Mouse (Mus musculus): ENCODE data around the gene Nrip2. TPM values are rescaled to one million over a fixed set of nuclear protein-coding genes. Genes with fewer than 3 reads are reported as not detected.

Gene Nrip2
- 10.7 and 13.6 TPM in 2 replicates for polyA plus RNA-seq (2015; fragmentation: Nextera tagmentation; extraction: Ambion mirVana)

DNA sequence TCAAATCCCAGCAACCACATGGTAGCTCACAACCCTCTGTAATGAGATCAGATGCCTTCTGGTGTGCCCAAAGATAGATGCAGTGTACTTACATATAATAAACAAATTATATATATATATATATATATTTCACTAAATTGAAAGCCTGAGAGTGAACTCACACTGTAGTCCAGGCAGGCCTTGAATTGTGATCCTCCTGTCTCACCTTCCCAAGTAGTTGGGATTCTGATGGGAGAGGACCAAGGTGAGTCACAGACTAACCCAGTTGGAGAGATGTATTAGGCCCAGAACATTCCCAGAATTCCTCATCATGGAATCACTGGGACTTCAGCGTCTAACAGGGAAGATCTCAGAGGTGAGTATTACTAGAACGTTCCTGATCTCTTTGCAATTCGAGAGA is at the start of gene Nrip2:
Nrip2 (plus strand) TSS at position 301 of the 400 bp plus-strand sequence.
- no peaks in the 10 kb centered on the region for H3K9me3 ChIP-seq (replicated peaks; ENCODE audit: control insufficient read depth, low read length, poor library complexity, severe bottlenecking)
- 77% methylated on average over 3 of the region's 3 CpGs for WGBS
- no peak for ATAC-seq

DNA sequence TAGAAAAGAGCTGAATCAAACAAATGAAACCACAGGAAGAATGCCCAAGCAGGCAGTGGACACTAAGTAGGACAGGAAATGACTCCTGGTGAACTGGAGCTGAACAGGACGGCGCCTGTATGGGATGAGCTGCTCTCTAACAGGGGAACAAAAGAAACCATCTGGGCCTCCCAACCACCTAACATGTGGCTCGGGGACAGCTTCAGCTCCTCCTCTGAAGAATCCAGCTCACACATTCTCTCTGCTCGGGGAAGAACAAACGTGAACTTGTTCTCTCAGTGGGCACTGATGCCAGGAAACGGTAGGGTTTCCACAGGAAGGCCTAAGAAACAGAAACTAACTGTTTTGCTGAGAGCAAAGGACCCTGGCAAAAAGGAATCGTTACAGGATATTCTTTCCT is 49.4 kb upstream of the Nrip2 start:
- no peak overlapping the region for H3K4me2 ChIP-seq (ENCODE audit: low read length)
- 48% methylated on average over 7 of the region's 7 CpGs for WGBS
- H3K27me3 ChIP-seq (ENCODE audit: control insufficient read depth, insufficient read depth, low read depth, low read length), result no peaks in the 10 kb centered on the region
- H3K36me3 ChIP-seq (ENCODE audit: control insufficient read depth, insufficient read depth, low read length), result peaks cover 5% of the 10 kb centered on the region; the same call in 1 of the 2 replicates
- no peak overlapping the region for H3K9ac ChIP-seq (ENCODE audit: low read depth, low read length)
- no peak overlapping the region for H3K4me3 ChIP-seq (ENCODE audit: low read depth, low read length)
- ATAC-seq, result no peak
- no peak overlapping the region for H3K27ac ChIP-seq (ENCODE audit: low read length)
- peaks cover 8% of the 10 kb centered on the region for H3K4me1 ChIP-seq (ENCODE audit: control insufficient read depth, insufficient read depth, low read length)
- no peaks in the 10 kb centered on the region for H3K9me3 ChIP-seq (replicated peaks; ENCODE audit: control insufficient read depth, low read length, poor library complexity, severe bottlenecking)

More for the DNA sequence above, at the start of gene Nrip2:
- peak within 1 kb of the TSS; percentile 54 for H3K4me2 ChIP-seq (ENCODE audit: low read length)
- no peaks in the 10 kb centered on the region for H3K36me3 ChIP-seq (ENCODE audit: control insufficient read depth, insufficient read depth, low read length)
- H3K27ac ChIP-seq (ENCODE audit: low read length), result peak within 1 kb of the TSS; percentile 56
- H3K27me3 ChIP-seq (ENCODE audit: control insufficient read depth, insufficient read depth, low read depth, low read length), result no peaks in the 10 kb centered on the region
- H3K4me3 ChIP-seq (ENCODE audit: low read depth, low read length), result peak within 1 kb of the TSS; percentile 28
- H3K9ac ChIP-seq (ENCODE audit: low read depth, low read length), result peak within 1 kb of the TSS; percentile 60
- H3K4me1 ChIP-seq (ENCODE audit: control insufficient read depth, insufficient read depth, low read length), result peaks cover 17% of the 10 kb centered on the region

DNA sequence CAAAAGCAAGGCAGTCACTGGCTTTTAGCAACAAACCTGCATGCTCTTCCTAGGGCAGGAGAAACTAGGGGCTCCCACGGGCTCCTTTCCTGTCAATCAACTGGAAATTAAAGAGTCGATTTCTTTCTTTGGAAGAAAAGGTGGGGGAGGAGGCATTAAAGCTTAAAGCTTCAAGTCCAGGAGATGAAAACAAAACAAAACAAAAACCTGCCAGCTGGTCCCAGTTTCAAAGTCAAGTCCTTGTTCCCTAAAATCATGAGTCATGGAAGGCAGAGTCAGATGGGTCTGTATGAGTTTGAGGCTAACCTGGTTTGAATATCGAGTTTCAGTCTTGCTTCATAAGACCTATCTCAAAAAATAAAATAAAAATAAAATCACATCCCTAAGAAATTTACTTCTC is 45.0 kb upstream of the Nrip2 start:
- Histone ChIP-seq H3K27me3 (ENCODE audit: control insufficient read depth, insufficient read depth, low read depth, low read length) (no peaks in the 10 kb centered on the region), H3K9me3 (replicated peaks; ENCODE audit: control insufficient read depth, low read length, poor library complexity, severe bottlenecking) (no peaks in the 10 kb centered on the region), H3K4me3 (ENCODE audit: low read depth, low read length) (no peak overlapping the region), H3K27ac (ENCODE audit: low read length) (no peak overlapping the region), H3K36me3 (ENCODE audit: control insufficient read depth, insufficient read depth, low read length) (peaks cover 7% of the 10 kb centered on the region; the same call in 1 of the 2 replicates), H3K4me1 (ENCODE audit: control insufficient read depth, insufficient read depth, low read length) (peaks cover 9% of the 10 kb centered on the region), H3K9ac (ENCODE audit: low read depth, low read length) (no peak overlapping the region), H3K4me2 (ENCODE audit: low read length) (peak overlapping the region; percentile 59)
- 35% methylated on average over 3 of the region's 3 CpGs for WGBS
- no peak for ATAC-seq

DNA sequence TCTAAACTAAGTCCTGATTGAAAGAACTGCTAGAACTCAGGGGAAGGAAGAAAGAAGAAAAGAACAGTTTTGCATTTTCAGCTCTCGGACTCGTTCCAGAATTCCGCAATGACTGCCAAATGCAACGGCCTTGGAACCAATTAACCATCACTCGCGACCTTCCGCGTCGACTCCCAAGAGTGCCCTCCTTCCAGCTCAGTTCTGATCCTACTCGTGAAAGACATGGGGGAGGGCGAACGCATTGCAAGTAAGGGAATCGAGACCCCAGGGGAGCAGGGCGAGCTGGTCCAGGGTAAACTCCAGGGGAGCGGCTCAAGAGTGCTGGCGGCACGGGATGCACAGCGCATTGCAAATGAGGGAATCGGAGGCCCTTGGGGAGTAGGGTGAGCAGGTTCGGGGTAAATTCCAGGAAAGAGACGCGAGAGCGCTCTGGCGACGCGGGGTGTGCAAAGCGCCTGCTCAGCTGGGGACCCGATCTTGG is 43.9 kb upstream of the Nrip2 start:
- H3K36me3 ChIP-seq (ENCODE audit: control insufficient read depth, insufficient read depth, low read length), result peaks cover 7% of the 10 kb centered on the region; the same call in 1 of the 2 replicates
- WGBS, result under 1% methylated on average over 28 of the region's 28 CpGs
- H3K9me3 ChIP-seq (replicated peaks; ENCODE audit: control insufficient read depth, low read length, poor library complexity, severe bottlenecking), result no peaks in the 10 kb centered on the region
- no peaks in the 10 kb centered on the region for H3K27me3 ChIP-seq (ENCODE audit: control insufficient read depth, insufficient read depth, low read depth, low read length)
- peak overlapping the region; percentile 78 for H3K4me3 ChIP-seq (ENCODE audit: low read depth, low read length)
- peak; percentile 74 for ATAC-seq
- H3K4me1 ChIP-seq (ENCODE audit: control insufficient read depth, insufficient read depth, low read length), result peaks cover 10% of the 10 kb centered on the region
- H3K9ac ChIP-seq (ENCODE audit: low read depth, low read length), result peak overlapping the region; percentile 85
- peak overlapping the region; percentile 59 for H3K4me2 ChIP-seq (ENCODE audit: low read length)
- peak overlapping the region; percentile 84 for H3K27ac ChIP-seq (ENCODE audit: low read length)

DNA sequence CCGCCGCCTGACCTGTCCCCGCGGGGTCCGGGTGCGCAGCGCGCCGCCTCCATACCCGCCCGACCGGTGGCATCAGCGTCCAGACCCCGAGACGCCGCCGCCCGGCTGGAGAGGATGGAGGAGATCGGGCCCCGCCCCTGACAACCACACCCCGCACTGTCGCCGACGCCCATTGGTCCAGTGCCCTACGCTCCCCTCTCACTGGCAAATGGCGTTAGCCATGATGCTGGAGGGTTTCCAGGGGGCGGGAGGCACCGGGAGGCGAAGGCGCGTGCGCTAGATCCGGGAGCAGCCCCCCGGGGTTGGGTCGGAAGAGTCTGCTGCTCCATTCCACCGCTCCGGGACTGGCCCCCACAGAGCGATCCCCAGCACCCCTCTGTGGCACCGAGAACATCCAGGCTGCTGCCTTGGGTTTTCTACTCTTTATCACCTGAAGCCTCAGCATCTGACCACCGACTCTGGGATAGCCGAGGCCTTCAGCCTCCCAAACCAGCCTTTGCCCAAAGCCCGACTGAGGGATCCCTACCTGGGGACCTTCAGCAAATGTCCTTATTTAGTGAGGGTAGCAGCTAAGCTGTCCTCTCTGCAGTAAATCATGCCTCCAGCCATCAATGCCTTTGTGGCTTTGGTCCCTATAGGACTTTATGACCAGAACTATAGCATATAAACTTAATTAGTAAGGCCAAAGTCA is 43.2 kb upstream of the Nrip2 start, which contains the start of gene Tulp3:
Tulp3 (minus strand) TSS at position 126 of the 691 bp plus-strand sequence.
- Histone ChIP-seq H3K9me3 (replicated peaks; ENCODE audit: control insufficient read depth, low read length, poor library complexity, severe bottlenecking) (no peaks in the 10 kb centered on the region), H3K4me1 (ENCODE audit: control insufficient read depth, insufficient read depth, low read length) (peaks cover 15% of the 10 kb centered on the region), H3K27ac (ENCODE audit: low read length) (peak within 1 kb of the TSS; percentile 84), H3K9ac (ENCODE audit: low read depth, low read length) (peak within 1 kb of the TSS; percentile 85), H3K36me3 (ENCODE audit: control insufficient read depth, insufficient read depth, low read length) (peaks cover 6% of the 10 kb centered on the region; the same call in 1 of the 2 replicates), H3K4me3 (ENCODE audit: low read depth, low read length) (peak within 1 kb of the TSS; percentile 78), H3K27me3 (ENCODE audit: control insufficient read depth, insufficient read depth, low read depth, low read length) (no peaks in the 10 kb centered on the region), H3K4me2 (ENCODE audit: low read length) (peak within 1 kb of the TSS; percentile 59)
- WGBS, result under 1% methylated on average over 29 of the region's 42 CpGs
- ATAC-seq, result peak; percentile 99

DNA sequence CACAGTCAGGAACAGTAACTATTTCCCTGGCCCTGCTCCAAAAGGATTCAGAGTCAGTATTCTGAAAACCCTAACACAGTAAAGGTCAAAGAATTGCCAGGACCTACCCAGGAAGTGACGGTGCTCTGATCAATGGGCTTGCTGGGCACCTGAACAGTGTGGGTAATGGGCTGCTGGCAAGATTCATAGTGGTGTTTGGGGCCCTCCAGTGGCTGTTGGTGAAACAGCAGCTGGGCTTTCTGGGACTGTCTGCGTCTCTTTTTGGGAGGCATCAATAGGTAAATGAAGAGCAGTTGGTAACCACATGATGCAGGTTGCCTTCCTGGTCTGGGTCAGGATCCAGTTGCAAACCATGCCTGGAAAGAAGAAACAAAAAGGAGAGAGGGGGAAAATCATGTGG is 40.1 kb upstream of the Nrip2 start:
- WGBS, result 7% methylated on average over 2 of the region's 2 CpGs
- Histone ChIP-seq H3K4me2 (ENCODE audit: low read length) (no peak overlapping the region), H3K27ac (ENCODE audit: low read length) (no peak overlapping the region), H3K27me3 (ENCODE audit: control insufficient read depth, insufficient read depth, low read depth, low read length) (no peaks in the 10 kb centered on the region), H3K36me3 (ENCODE audit: control insufficient read depth, insufficient read depth, low read length) (0 out of 2 replicates have a peak, but pooled peaks cover 2% of the 10 kb centered on the region), H3K9ac (ENCODE audit: low read depth, low read length) (no peak overlapping the region), H3K9me3 (replicated peaks; ENCODE audit: control insufficient read depth, low read length, poor library complexity, severe bottlenecking) (no peaks in the 10 kb centered on the region), H3K4me3 (ENCODE audit: low read depth, low read length) (no peak overlapping the region), H3K4me1 (ENCODE audit: control insufficient read depth, insufficient read depth, low read length) (peaks cover 25% of the 10 kb centered on the region)
- no peak for ATAC-seq

DNA sequence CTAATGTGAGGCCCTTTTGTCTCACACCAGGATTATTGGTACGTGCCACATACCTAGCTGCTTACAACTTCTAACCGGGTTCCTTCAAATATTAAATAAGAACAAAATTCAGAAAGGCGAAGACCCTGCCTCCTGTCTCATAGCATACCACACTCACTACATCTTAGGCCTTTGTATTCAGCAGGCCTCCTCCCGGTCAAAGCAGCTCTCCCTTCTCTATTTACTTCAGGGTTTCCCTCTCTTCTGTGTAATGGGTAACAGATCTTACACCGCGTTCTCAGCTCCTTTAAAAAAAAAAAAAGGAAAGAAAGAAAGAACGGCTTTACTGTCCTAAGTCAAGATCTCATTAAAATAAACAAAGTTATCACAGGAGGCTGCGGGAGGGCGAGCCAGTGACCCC is 37.2 kb upstream of the Nrip2 start:
- 0 out of 2 replicates have a peak, but pooled peaks cover 2% of the 10 kb centered on the region for H3K36me3 ChIP-seq (ENCODE audit: control insufficient read depth, insufficient read depth, low read length)
- no peak for ATAC-seq

DNA sequence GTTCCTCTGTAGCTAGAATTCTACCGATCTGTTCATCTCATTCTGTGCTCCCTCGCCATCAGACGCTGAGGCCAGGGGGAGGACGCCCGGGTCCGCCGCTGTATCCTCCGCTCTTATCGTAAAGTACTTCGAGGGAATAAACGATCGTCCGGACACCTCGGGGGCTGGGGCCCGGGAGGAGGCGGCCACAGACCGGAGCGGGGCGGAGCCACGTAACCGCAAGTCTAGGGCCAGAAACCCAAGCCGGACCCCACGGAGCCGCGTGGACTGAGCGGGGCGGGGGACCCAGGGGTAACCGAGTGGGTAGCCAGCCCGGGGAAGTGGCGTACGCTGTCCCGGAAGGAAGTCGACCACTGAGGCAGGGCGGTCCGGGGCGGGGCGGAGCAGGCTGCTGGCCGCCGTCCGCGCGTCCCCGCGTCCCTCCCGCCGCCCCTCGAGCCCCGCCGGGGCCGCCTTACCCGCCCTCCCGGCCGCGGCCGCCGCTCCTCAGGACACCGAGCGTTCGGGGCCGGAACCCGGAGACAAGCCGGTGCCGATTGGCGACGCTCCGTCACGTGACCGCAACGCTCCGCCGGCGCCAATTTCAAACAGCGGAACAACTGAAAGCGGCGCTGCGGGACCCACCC is 36.6 kb upstream of the Nrip2 start, which contains the start of the genes Rhno1 and Foxm1:
Rhno1 (minus strand) TSS at position 531 of the 626 bp plus-strand sequence.
Foxm1 (plus strand) TSS at position 587 of the 626 bp plus-strand sequence.
- under 1% methylated on average over 51 of the region's 76 CpGs for WGBS
- H3K4me3 ChIP-seq (ENCODE audit: low read depth, low read length), result peak within 1 kb of the TSS; percentile 93

More for the DNA sequence above, 37.2 kb upstream of the Nrip2 start:
- Histone ChIP-seq H3K4me2 (ENCODE audit: low read length) (peak overlapping the region; percentile 100), H3K27ac (ENCODE audit: low read length) (peak overlapping the region; percentile 88), H3K9ac (ENCODE audit: low read depth, low read length) (peak overlapping the region; percentile 90), H3K4me1 (ENCODE audit: control insufficient read depth, insufficient read depth, low read length) (peaks cover 18% of the 10 kb centered on the region), H3K27me3 (ENCODE audit: control insufficient read depth, insufficient read depth, low read depth, low read length) (no peaks in the 10 kb centered on the region), H3K9me3 (replicated peaks; ENCODE audit: control insufficient read depth, low read length, poor library complexity, severe bottlenecking) (no peaks in the 10 kb centered on the region), H3K4me3 (ENCODE audit: low read depth, low read length) (peak overlapping the region; percentile 93)
- WGBS, result 11% methylated on average over 9 of the region's 9 CpGs

More for the DNA sequence above, 36.6 kb upstream of the Nrip2 start, which contains the start of the genes Rhno1 and Foxm1:
- H3K27me3 ChIP-seq (ENCODE audit: control insufficient read depth, insufficient read depth, low read depth, low read length), result no peaks in the 10 kb centered on the region
- H3K27ac ChIP-seq (ENCODE audit: low read length), result peak within 1 kb of the TSS; percentile 88
- no peaks in the 10 kb centered on the region for H3K9me3 ChIP-seq (replicated peaks; ENCODE audit: control insufficient read depth, low read length, poor library complexity, severe bottlenecking)
- peak; percentile 89 for ATAC-seq
- peak within 1 kb of the TSS; percentile 100 for H3K4me2 ChIP-seq (ENCODE audit: low read length)
- 0 out of 2 replicates have a peak, but pooled peaks cover 2% of the 10 kb centered on the region for H3K36me3 ChIP-seq (ENCODE audit: control insufficient read depth, insufficient read depth, low read length)
- H3K4me1 ChIP-seq (ENCODE audit: control insufficient read depth, insufficient read depth, low read length), result peaks cover 18% of the 10 kb centered on the region
- peak within 1 kb of the TSS; percentile 90 for H3K9ac ChIP-seq (ENCODE audit: low read depth, low read length)

Measured in midbrain, embryonic 16.5 days (tissue).